Mouse (Mus musculus): Measurements from ENCODE around the gene Serf2.

- TF ChIP-seq CTCF (IDR thresholded peaks at IDR 0.05; ENCODE audit: low read depth, low read length) (no peak), POLR2A (IDR thresholded peaks at IDR 0.05; ENCODE audit: borderline replicate concordance, low read depth, low read length) (no peak)
Measured at GRCm38 (mm10) chr2:121414139-121414685, 34.8 kb upstream of the Serf2 start.

All from bone marrow macrophage, adult 2 months (primary cell).